Mouse (Mus musculus): ENCODE measurements around the gene Ccnf.
A peak's percentile ranks its signal among the peaks of the same experiment; 100 is the strongest.

Ccnf gene

GRCm38 (mm10) chr17:24193268-24193667 lies 58.0 kb downstream of the Ccnf start:
- Histone ChIP-seq H3K4me3 (replicated peaks; ENCODE audit: low read length) (no peak overlapping the region), H3K36me3 (ENCODE audit: insufficient read depth, low read length) (peaks cover 30% of the 10 kb centered on the region), H3K9me3 (ENCODE audit: low read length) (no peaks in the 10 kb centered on the region), H3K4me1 (replicated peaks; ENCODE audit: low read depth, low read length) (peaks cover 81% of the 10 kb centered on the region), H3K27me3 (ENCODE audit: insufficient read depth, low read length) (no peaks in the 10 kb centered on the region)
- no peak for TF ChIP-seq CTCF (conservative IDR thresholded peaks at IDR 0.05; ENCODE audit: low read length)
- TF ChIP-seq NANOG (IDR thresholded peaks at IDR 0.05; ENCODE audit: borderline replicate concordance, low read length) = no peak
- no peak for TF ChIP-seq POU5F1 (IDR thresholded peaks at IDR 0.05; ENCODE audit: borderline replicate concordance, low read length)

- H3K36me3 ChIP-seq (ENCODE audit: insufficient read depth, low read length) = peaks cover 33% of the 10 kb centered on the region
- TF ChIP-seq NANOG (IDR thresholded peaks at IDR 0.05; ENCODE audit: borderline replicate concordance, low read length) (no peak), POU5F1 (IDR thresholded peaks at IDR 0.05; ENCODE audit: borderline replicate concordance, low read length) (no peak), CTCF (conservative IDR thresholded peaks at IDR 0.05; ENCODE audit: low read length) (no peak)
- H3K27me3 ChIP-seq (ENCODE audit: insufficient read depth, low read length) = no peaks in the 10 kb centered on the region
- H3K4me3 ChIP-seq (replicated peaks; ENCODE audit: low read length) = no peak overlapping the region
- H3K9me3 ChIP-seq (ENCODE audit: low read length) = no peaks in the 10 kb centered on the region
- peaks cover 80% of the 10 kb centered on the region for H3K4me1 ChIP-seq (replicated peaks; ENCODE audit: low read depth, low read length)
These were observed 58.4 kb downstream of the Ccnf start for GRCm38 (mm10) chr17:24192848-24193247.

GRCm38 (mm10) chr17:24191481-24191880 lies 59.8 kb downstream of the Ccnf start:
- no peaks in the 10 kb centered on the region for H3K9me3 ChIP-seq (ENCODE audit: low read length)
- no peak for TF ChIP-seq CTCF (conservative IDR thresholded peaks at IDR 0.05; ENCODE audit: low read length)
- no peak for TF ChIP-seq POU5F1 (IDR thresholded peaks at IDR 0.05; ENCODE audit: borderline replicate concordance, low read length)
- TF ChIP-seq NANOG (IDR thresholded peaks at IDR 0.05; ENCODE audit: borderline replicate concordance, low read length) = no peak
- H3K27me3 ChIP-seq (ENCODE audit: insufficient read depth, low read length) = no peaks in the 10 kb centered on the region
- peaks cover 30% of the 10 kb centered on the region for H3K36me3 ChIP-seq (ENCODE audit: insufficient read depth, low read length)
- H3K4me1 ChIP-seq (replicated peaks; ENCODE audit: low read depth, low read length) = peaks cover 68% of the 10 kb centered on the region
- no peak overlapping the region for H3K4me3 ChIP-seq (replicated peaks; ENCODE audit: low read length)

- H3K4me3 ChIP-seq (replicated peaks; ENCODE audit: low read length) = no peak overlapping the region
- H3K4me1 ChIP-seq (replicated peaks; ENCODE audit: low read depth, low read length) = peaks cover 65% of the 10 kb centered on the region
- TF ChIP-seq NANOG (IDR thresholded peaks at IDR 0.05; ENCODE audit: borderline replicate concordance, low read length) (no peak), POU5F1 (IDR thresholded peaks at IDR 0.05; ENCODE audit: borderline replicate concordance, low read length) (no peak), CTCF (conservative IDR thresholded peaks at IDR 0.05; ENCODE audit: low read length) (no peak)
These were observed 60.4 kb downstream of the Ccnf start for GRCm38 (mm10) chr17:24190934-24191333.

GRCm38 (mm10) chr17:24174259-24174658 lies 77.0 kb downstream of the Ccnf start:
- Histone ChIP-seq H3K4me1 (replicated peaks; ENCODE audit: low read depth, low read length) (peaks cover 39% of the 10 kb centered on the region), H3K36me3 (ENCODE audit: insufficient read depth, low read length) (peaks cover 15% of the 10 kb centered on the region), H3K4me3 (replicated peaks; ENCODE audit: low read length) (no peak overlapping the region), H3K9me3 (ENCODE audit: low read length) (no peaks in the 10 kb centered on the region), H3K27me3 (ENCODE audit: insufficient read depth, low read length) (no peaks in the 10 kb centered on the region)
- no peak for TF ChIP-seq CTCF (conservative IDR thresholded peaks at IDR 0.05; ENCODE audit: low read length)
- no peak for TF ChIP-seq POU5F1 (IDR thresholded peaks at IDR 0.05; ENCODE audit: borderline replicate concordance, low read length)
- TF ChIP-seq NANOG (IDR thresholded peaks at IDR 0.05; ENCODE audit: borderline replicate concordance, low read length) = no peak

More at GRCm38 (mm10) chr17:24190934-24191333, 60.4 kb downstream of the Ccnf start:
- Histone ChIP-seq H3K27me3 (ENCODE audit: insufficient read depth, low read length) (no peaks in the 10 kb centered on the region), H3K9me3 (ENCODE audit: low read length) (no peaks in the 10 kb centered on the region), H3K36me3 (ENCODE audit: insufficient read depth, low read length) (peaks cover 34% of the 10 kb centered on the region)

GRCm38 (mm10) chr17:24173423-24173822 lies 77.9 kb downstream of the Ccnf start:
- peaks cover 11% of the 10 kb centered on the region; the same call in 1 of the 2 replicates for H3K36me3 ChIP-seq (ENCODE audit: insufficient read depth, low read length)
- H3K27me3 ChIP-seq (ENCODE audit: insufficient read depth, low read length) = no peaks in the 10 kb centered on the region
- no peak overlapping the region for H3K4me3 ChIP-seq (replicated peaks; ENCODE audit: low read length)
- H3K9me3 ChIP-seq (ENCODE audit: low read length) = no peaks in the 10 kb centered on the region
- H3K4me1 ChIP-seq (replicated peaks; ENCODE audit: low read depth, low read length) = peaks cover 35% of the 10 kb centered on the region
- peak; percentile 93 for TF ChIP-seq CTCF (conservative IDR thresholded peaks at IDR 0.05; ENCODE audit: low read length)
- no peak for TF ChIP-seq NANOG (IDR thresholded peaks at IDR 0.05; ENCODE audit: borderline replicate concordance, low read length)
